Mouse (Mus musculus): ENCODE data around the gene Asgr1. TPM values are rescaled to one million over a fixed set of nuclear protein-coding genes. Genes with fewer than 3 reads are reported as not detected.
"Not testable (repeated sequence)": the region's sequence is repeated elsewhere in the genome, so short reads cannot be mapped to it uniquely, and the experiment has no call there.

Gene Asgr1
- total RNA-seq, 2 experiments from 2014 or later = 1.9 to 2.4 TPM

DNA sequence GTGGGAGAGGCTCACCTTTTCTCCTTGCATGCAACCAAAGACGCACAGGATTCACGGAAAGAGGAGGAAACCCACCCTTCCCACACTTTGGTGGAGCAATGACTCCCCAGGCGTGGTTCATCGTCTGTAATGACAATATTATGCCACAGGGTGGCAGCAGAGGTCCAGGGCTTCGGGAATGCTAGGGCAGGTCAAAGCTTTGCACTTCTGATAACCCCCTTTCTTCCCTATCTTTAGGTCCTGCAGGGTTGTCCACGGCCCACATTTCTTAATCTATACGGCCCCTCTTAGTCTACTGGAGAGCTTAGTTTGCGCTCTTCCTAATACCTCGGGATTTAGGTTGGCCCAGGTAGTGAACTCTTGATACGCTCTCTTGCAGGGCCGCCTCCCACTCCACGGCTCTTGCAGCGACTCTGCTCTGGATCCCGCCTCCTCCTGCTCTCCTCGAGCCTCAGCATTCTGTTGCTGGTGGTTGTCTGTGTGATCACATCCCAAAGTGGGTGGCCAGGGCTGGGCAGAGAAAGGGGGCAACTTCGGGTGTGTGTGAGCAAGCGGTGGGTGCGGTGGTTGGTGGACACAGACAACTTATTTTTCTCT is 1.8 kb downstream of the Asgr1 start:
- peak; percentile 61 to 83 for DNase-seq (ENCODE audit: low spot score in 2 of 2)
- intact Hi-C loops (cut with DNase I) = loop anchor here (5.0 kb wide), 1 partner anchor 157 kb away; the partner anchor contains the start of gene Slc16a11

GRCm38 (mm10) chr11:70057805-70058204 is 3.9 kb downstream of the Asgr1 start:
- no peak for DNase-seq (ENCODE audit: low spot score in 2 of 2)
- intact Hi-C loops (cut with DNase I) = loop anchor here (5.0 kb wide), 1 partner anchor 154 kb away; the partner anchor contains the start of gene Slc16a11

GRCm38 (mm10) chr11:70059930-70060329 is 6.0 kb downstream of the Asgr1 start:
- intact Hi-C loops (cut with DNase I) = loop anchor here (5.0 kb wide), 1 partner anchor 152 kb away; the partner anchor contains the start of gene Slc16a11
- no peak for DNase-seq (ENCODE audit: low spot score in 2 of 2)

DNA sequence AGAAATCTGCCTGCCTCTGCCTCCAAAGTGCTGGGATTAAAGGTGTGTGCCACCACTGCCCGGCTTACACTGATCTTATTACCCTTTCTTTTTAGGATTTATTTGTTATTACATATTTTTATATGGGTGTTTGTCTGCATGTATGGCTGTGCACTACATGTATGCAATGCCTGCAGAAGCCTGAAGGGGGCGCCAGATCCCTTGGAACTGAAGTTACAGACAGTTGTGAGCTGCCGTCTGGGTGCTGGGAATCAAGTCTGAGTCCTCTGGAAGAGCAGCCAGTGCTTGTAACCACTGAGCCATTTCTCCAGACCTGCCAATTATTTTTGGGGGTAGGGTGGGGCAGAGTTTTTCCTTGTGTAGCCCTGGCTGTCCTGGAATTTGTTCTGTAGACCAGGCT is 9.2 kb downstream of the Asgr1 start:
- no peak for DNase-seq (ENCODE audit: low spot score in 2 of 2)
- intact Hi-C loops (cut with DNase I) = no loop called here

- intact Hi-C loops (cut with DNase I) = loop anchor here (5.0 kb wide), 1 partner anchor 46 kb away; no protein-coding TSS in a partner anchor
These were observed 12.8 kb downstream of the Asgr1 start for GRCm38 (mm10) chr11:70066701-70067100.

DNA sequence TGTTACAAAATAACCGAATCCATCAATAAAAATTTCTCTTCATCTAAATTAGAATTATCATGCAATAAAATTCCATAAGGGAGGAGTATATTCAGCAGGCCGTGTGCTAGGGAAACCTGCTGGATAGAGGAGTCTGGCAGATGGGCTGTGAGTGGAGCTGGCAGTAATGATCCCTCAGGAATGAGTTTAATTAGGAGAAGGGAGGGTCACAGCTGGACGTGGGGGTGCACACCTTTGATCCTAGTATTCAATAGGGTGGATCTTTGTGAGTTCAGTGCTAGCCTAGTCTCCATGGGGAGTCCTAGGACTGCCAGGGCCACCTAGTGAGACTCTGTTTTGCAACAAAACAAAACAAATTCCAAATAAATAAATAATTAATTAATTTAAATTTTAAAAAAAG is 14.4 kb downstream of the Asgr1 start:
- intact Hi-C loops (cut with DNase I) = loop anchor here (5.0 kb wide), 1 partner anchor 44 kb away; no protein-coding TSS in a partner anchor
- DNase-seq (ENCODE audit: low spot score in 2 of 2) = no peak

More at GRCm38 (mm10) chr11:70066701-70067100, 12.8 kb downstream of the Asgr1 start:
- no peak for DNase-seq (ENCODE audit: low spot score in 2 of 2)

GRCm38 (mm10) chr11:70070057-70070456 is 16.2 kb downstream of the Asgr1 start:
- intact Hi-C loops (cut with DNase I) = no loop called here
- no peak for DNase-seq (ENCODE audit: low spot score in 2 of 2)

GRCm38 (mm10) chr11:70070603-70071002 is 16.7 kb downstream of the Asgr1 start:
- intact Hi-C loops (cut with DNase I); DNase-seq (ENCODE audit: low spot score in 2 of 2): not testable (repeated sequence)

- intact Hi-C loops (cut with DNase I) = loop anchor here (1.0 to 2.0 kb wide), 2 partner anchors 104 to 127 kb away; no protein-coding TSS in a partner anchor
- peak; percentile 74 to 85 for DNase-seq (ENCODE audit: low spot score in 2 of 2)
These were observed 20.6 kb downstream of the Asgr1 start for GRCm38 (mm10) chr11:70074379-70075071.

- intact Hi-C loops (cut with DNase I) = loop anchor here (2.0 kb wide), 1 partner anchor 103 kb away; no protein-coding TSS in a partner anchor
- no peak for DNase-seq (ENCODE audit: low spot score in 2 of 2)
These were observed 21.7 kb downstream of the Asgr1 start for GRCm38 (mm10) chr11:70075581-70075980.

DNA sequence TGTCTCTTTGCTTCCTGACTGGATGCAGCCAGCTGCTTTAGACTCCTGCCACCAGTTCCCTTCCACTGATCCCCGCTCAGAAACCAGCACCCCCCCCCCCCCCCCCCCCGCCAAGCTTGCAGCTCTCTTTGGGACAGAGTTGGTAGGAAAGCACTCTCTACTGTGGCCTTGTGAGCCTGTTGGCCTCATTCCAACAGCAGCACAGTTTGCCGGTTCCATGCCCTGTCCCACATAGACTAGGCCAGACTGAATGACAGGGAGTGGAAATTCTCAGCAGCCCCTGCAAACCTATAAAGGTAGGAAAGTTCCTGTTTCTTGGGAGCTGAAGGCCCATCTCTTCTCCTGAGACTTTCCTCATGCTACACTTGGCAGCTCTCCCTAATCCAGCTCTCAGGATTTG is 23.6 kb downstream of the Asgr1 start:
- no peak for DNase-seq (ENCODE audit: low spot score in 2 of 2)
- intact Hi-C loops (cut with DNase I) = no loop called here

GRCm38 (mm10) chr11:70079175-70079574 is 25.3 kb downstream of the Asgr1 start:
- intact Hi-C loops (cut with DNase I) = no loop called here

GRCm38 (mm10) chr11:70079928-70080327 is 26.0 kb downstream of the Asgr1 start:
- intact Hi-C loops (cut with DNase I) = no loop called here
- peak in 1 of 2 experiments; percentile 18 for DNase-seq (ENCODE audit: low spot score in 2 of 2)

More at GRCm38 (mm10) chr11:70079175-70079574, 25.3 kb downstream of the Asgr1 start:
- no peak for DNase-seq (ENCODE audit: low spot score in 2 of 2)

DNA sequence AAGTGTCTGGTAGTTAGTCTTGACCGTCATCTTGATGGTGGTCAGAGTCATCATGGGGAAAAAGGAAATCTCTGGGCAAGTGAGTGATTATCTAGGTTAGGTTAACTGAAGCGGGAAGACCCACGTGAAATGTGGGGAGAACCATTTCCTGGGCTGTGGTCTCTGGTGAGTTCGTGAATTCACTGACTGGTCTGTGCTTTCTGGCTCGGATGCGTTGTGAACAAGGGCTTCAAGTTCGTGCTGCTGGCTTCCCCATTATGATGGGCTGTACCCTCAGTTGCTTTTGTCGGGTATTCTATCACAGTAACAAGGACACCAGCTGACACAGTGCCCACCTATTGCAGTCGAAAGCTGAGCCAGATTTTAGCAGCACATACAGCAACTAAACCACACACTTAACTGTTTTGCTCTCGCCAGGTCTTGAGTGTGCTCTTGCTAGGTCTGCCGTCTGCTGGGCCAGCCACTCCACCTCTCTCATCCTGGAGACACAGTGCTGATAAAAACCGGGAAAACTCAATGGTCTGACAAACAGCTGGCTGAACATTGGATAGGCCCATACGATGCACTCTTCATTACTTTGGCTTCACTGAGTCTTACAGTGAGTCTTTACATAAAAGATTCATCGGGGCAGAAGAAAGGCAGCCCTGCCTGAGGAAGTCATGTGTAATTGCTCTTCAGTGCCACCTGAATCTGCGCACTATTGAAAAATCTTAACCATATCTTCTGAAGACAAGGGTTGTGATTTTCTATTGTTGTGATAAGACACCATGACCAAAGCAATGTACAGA is 27.1 kb downstream of the Asgr1 start:
- intact Hi-C loops (cut with DNase I) = no loop called here
- no peak for DNase-seq (ENCODE audit: low spot score in 2 of 2)

DNA sequence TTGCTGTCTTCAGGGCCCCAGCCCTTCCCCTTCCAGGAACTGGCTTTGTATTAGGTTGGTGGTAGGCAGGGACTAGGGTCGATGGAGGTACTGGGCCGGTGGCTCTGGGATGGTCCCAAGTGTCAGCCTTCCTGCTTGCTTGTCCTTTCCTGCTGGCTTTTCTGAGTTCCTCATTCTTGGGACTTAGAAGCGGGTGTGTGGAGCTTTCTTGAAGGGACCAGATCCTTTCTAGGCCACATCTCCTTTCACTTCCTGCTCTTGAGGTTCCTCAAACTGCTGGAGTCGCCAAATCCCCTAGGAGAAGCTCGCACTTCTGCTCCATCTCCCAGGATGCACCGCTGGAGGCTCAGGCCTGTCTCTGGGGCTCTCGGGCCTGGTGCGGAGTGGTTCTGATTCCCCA is 30.7 kb downstream of the Asgr1 start:
- no peak for DNase-seq (ENCODE audit: low spot score in 2 of 2)
- intact Hi-C loops (cut with DNase I) = no loop called here

- intact Hi-C loops (cut with DNase I) = no loop called here
- peak in 1 of 2 experiments; percentile 31 for DNase-seq (ENCODE audit: low spot score in 2 of 2)
These were observed 38.3 kb downstream of the Asgr1 start, which contains the start of gene Asgr2 for GRCm38 (mm10) chr11:70091986-70092783. Gene Asgr2 (plus strand): TSS chr11:70092644.

DNA sequence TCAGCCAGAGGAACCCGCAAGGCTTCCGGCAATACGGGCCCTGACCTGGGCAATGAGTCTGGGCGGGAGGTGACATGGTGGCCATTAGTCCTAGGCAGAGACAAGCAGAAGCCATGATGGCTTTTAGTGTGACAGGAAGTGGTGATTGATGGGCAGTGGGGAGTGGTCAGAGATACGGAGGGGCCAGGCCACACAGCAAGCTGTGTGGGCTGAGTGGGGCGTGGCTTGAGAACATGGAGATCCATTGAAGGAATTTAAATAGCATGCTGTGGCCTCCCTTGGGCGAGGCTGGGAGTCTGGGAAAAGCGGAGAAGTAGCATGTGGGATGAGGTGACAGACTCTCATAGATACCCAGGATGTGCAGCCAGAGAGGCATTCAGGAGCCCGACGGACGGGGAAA is 43.5 kb downstream of the Asgr1 start:
- DNase-seq (ENCODE audit: low spot score in 2 of 2) = no peak
- intact Hi-C loops (cut with DNase I) = loop anchor here (5.0 kb wide), 1 partner anchor 40 kb away; no protein-coding TSS in a partner anchor

DNA sequence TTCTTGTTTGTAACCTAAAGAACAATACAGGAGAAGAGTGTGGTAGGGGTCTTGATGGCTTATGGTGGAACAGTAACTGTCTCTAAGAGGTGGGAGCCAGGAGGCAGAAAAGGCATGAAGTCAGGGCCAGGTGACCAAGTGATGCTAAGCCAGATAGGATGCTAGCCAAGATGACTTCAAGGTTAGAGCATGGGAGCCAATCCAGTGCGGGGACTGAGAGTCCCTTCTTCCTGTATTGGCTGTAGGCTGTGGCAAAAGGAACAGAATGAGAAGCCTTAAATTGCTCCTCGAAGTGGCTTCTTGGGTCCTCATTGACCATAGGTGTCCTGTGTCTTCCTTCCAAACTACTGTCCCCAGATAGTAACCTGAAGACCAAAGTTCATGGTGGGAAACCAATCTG is 45.2 kb downstream of the Asgr1 start:
- intact Hi-C loops (cut with DNase I) = loop anchor here (5.0 kb wide), 1 partner anchor 38 kb away; no protein-coding TSS in a partner anchor
- DNase-seq (ENCODE audit: low spot score in 2 of 2) = no peak

DNA sequence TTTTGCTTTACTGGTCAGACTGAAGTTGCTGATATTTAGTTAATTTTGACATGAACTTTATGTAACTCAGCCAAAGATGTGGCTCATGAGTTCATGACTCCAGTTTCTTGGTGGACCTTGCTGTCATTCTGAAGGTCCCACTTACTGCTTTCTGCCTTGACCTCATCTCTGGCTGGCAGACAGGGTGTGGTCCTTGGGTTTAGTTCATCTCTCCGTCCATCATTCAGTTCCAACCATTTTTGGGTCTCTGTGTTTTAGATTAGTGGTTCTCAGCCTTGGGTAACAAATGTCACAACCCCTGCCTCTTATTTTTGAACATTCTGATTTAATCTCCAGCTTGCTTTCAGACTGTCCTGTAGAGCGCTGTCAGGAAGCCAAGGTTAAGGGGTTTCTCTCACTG is 45.9 kb downstream of the Asgr1 start:
- no peak for DNase-seq (ENCODE audit: low spot score in 2 of 2)
- intact Hi-C loops (cut with DNase I) = loop anchor here (5.0 kb wide), 1 partner anchor 37 kb away; no protein-coding TSS in a partner anchor
